In genomic region chr10:41665498-41665897, GRCm38 (mm10) we compare ENCODE assay signal across 26 mouse cellular contexts. TPM values are rescaled to one million over a fixed set of nuclear protein-coding genes. Genes with fewer than 3 reads are reported as not detected.
DNase-seq lines count a peak whose midpoint lies in the region; ATAC-seq and TF ChIP-seq lines count a peak whose summit lies in the region.
"Had no signal": no experiment of that assay in that cellular context is flagged by ENCODE, and none has a peak within 500 bp of the region (broad histone marks: within the 10 kb centered on the region; RNA-seq: fewer than 3 reads in every experiment).

No protein-coding gene starts in this region.

- no peak for TF ChIP-seq POLR2A in MEL (IDR thresholded peaks at IDR 0.05; ENCODE audit: control insufficient read depth in 1 of 2, insufficient read depth in 1 of 2, low read depth in 1 of 2, low read length in 2 of 2, poor library complexity in 1 of 2)

- no peak overlapping the region for H3K4me3 ChIP-seq in MEL (ENCODE audit: control insufficient read depth in 1 of 2, insufficient read depth in 1 of 2, low read depth in 2 of 2, low read length in 2 of 2)
- no peak overlapping the region for H3K4me3 ChIP-seq in hindbrain, embryonic 14.5 days (replicated peaks; ENCODE audit: low read length)
- H3K4me3 ChIP-seq: embryonic facial prominence, embryonic 10.5 days; embryonic facial prominence, embryonic 13.5 days; erythroblast, embryonic 14.5 days; forebrain, embryonic 12.5 days; forebrain, embryonic 15.5 days; heart, embryonic 12.5 days; heart, embryonic 15.5 days; hindbrain, embryonic 15.5 days had no signal

- no peaks in the 10 kb centered on the region for H3K36me3 ChIP-seq in MEL (ENCODE audit: control insufficient read depth in 1 of 2, insufficient read depth in 2 of 2, low read length in 2 of 2)
- H3K36me3 ChIP-seq in splenic B cell, adult 2 months (ENCODE audit: control insufficient read depth, insufficient read depth, low read length, poor library complexity, severe bottlenecking): no peaks in the 10 kb centered on the region
- no peaks in the 10 kb centered on the region for H3K36me3 ChIP-seq in hindbrain, embryonic 14.5 days (replicated peaks; ENCODE audit: control insufficient read depth, insufficient read depth)
- H3K36me3 ChIP-seq: embryonic facial prominence, embryonic 10.5 days; embryonic facial prominence, embryonic 13.5 days; forebrain, embryonic 12.5 days; forebrain, embryonic 15.5 days; heart, embryonic 12.5 days; heart, embryonic 15.5 days; hindbrain, embryonic 15.5 days had no signal

- peak; percentile 16 for DNase-seq in MEL (ENCODE audit: low read depth, low spot score)
- peak; percentile 40 for DNase-seq in splenic B cell, adult 2 months (ENCODE audit: low read depth, low spot score)
- no peak for DNase-seq in hindbrain, embryonic 14.5 days (ENCODE audit: low spot score)
- no peak for DNase-seq in adrenal gland, postnatal 4 days (ENCODE audit: low spot score in 2 of 2)
- no peak for DNase-seq in ovary, postnatal 10 days (ENCODE audit: low spot score)
- DNase-seq: adrenal gland, postnatal 10 days; adrenal gland, postnatal 36 days; cerebellum, adult 11 months; cerebellum, adult 2 months; cerebellum, adult 9-11 months; cerebellum, postnatal 25 days; embryo, embryonic 11 days; gastrocnemius, postnatal 25 days; heart, postnatal 10 days; heart, postnatal 36 days had no signal

- no peaks in the 10 kb centered on the region for H3K79me2 ChIP-seq in MEL (ENCODE audit: control insufficient read depth, insufficient read depth, low read length, poor library complexity)

- no peak overlapping the region for H3K9ac ChIP-seq in MEL (ENCODE audit: control insufficient read depth, low read depth, low read length, poor library complexity, severe bottlenecking)
- H3K9ac ChIP-seq in hindbrain, embryonic 14.5 days: no peak overlapping the region
- H3K9ac ChIP-seq: embryonic facial prominence, embryonic 13.5 days; forebrain, embryonic 12.5 days; forebrain, embryonic 15.5 days; heart, embryonic 12.5 days; heart, embryonic 15.5 days; hindbrain, embryonic 15.5 days had no signal

- TF ChIP-seq CTCF in MEL (IDR thresholded peaks at IDR 0.05 in 2 of 3, conservative IDR thresholded peaks at IDR 0.05 in 1 of 3; ENCODE audit: control insufficient read depth in 1 of 3, insufficient read depth in 1 of 3, low read depth in 2 of 3, low read length in 3 of 3, poor library complexity in 1 of 3, severe bottlenecking in 1 of 3): no peak

- no peak overlapping the region for H3K4me2 ChIP-seq in hindbrain, embryonic 14.5 days (replicated peaks)
- H3K4me2 ChIP-seq: embryonic facial prominence, embryonic 13.5 days; forebrain, embryonic 12.5 days; forebrain, embryonic 15.5 days; heart, embryonic 12.5 days; heart, embryonic 15.5 days; hindbrain, embryonic 15.5 days had no signal

- no peak overlapping the region for H3K27ac ChIP-seq in MEL (ENCODE audit: control insufficient read depth, low read depth, low read length)
- no peak overlapping the region for H3K27ac ChIP-seq in hindbrain, embryonic 14.5 days
- H3K27ac ChIP-seq: embryonic facial prominence, embryonic 10.5 days; embryonic facial prominence, embryonic 13.5 days; forebrain, embryonic 12.5 days; forebrain, embryonic 15.5 days; heart, embryonic 15.5 days; hindbrain, embryonic 15.5 days had no signal

- WGBS in hindbrain, embryonic 14.5 days: 88% methylated on average over 1 of the region's 1 CpGs

- no peak for TF ChIP-seq EP300 in MEL (IDR thresholded peaks at IDR 0.05; ENCODE audit: low read depth in 1 of 2, low read length in 2 of 2)

- peak; percentile 93 for ATAC-seq in granulocyte monocyte progenitor cell, adult 5-6 weeks (replicated peaks; ENCODE audit: poor library complexity, severe bottlenecking)
- ATAC-seq in megakaryocyte progenitor cell, adult 5-6 weeks (replicated peaks; ENCODE audit: poor library complexity): peak; percentile 92
- ATAC-seq in hindbrain, embryonic 14.5 days (ENCODE audit: low FRiP score): no peak
- ATAC-seq: forebrain, embryonic 15.5 days; Patski had no signal

- TF ChIP-seq RAD21 in MEL (IDR thresholded peaks at IDR 0.05; ENCODE audit: low read depth, low read length): no peak

- peaks cover 2 to 5% of the 10 kb centered on the region in 2 experiments; a peak in 2 of 4 replicates for H3K27me3 ChIP-seq in MEL (ENCODE audit: control insufficient read depth in 1 of 2, insufficient read depth in 2 of 2, low read length in 2 of 2)
- H3K27me3 ChIP-seq in splenic B cell, adult 2 months (ENCODE audit: control insufficient read depth, insufficient read depth, low read length, poor library complexity, severe bottlenecking): no peaks in the 10 kb centered on the region
- H3K27me3 ChIP-seq in hindbrain, embryonic 14.5 days (ENCODE audit: control insufficient read depth, insufficient read depth, low read length): no peaks in the 10 kb centered on the region
- H3K27me3 ChIP-seq: embryonic facial prominence, embryonic 13.5 days; forebrain, embryonic 12.5 days; forebrain, embryonic 15.5 days; heart, embryonic 12.5 days; heart, embryonic 15.5 days; hindbrain, embryonic 15.5 days; Patski had no signal

- H3K9me3 ChIP-seq in MEL (replicated peaks; ENCODE audit: insufficient read depth, low read length): no peaks in the 10 kb centered on the region
- H3K9me3 ChIP-seq in hindbrain, embryonic 14.5 days (ENCODE audit: control insufficient read depth, low read length): peaks cover 12% of the 10 kb centered on the region; the same call in 1 of the 2 replicates
- H3K9me3 ChIP-seq: forebrain, embryonic 12.5 days; forebrain, embryonic 15.5 days; heart, embryonic 12.5 days had no signal

- no peaks in the 10 kb centered on the region for H3K4me1 ChIP-seq in MEL (ENCODE audit: control insufficient read depth in 1 of 2, insufficient read depth in 2 of 2, low read length in 2 of 2)
- no peaks in the 10 kb centered on the region for H3K4me1 ChIP-seq in hindbrain, embryonic 14.5 days (replicated peaks; ENCODE audit: control insufficient read depth, insufficient read depth, low read length)
- H3K4me1 ChIP-seq: embryonic facial prominence, embryonic 10.5 days; embryonic facial prominence, embryonic 13.5 days; forebrain, embryonic 12.5 days; forebrain, embryonic 15.5 days; heart, embryonic 12.5 days; heart, embryonic 15.5 days; hindbrain, embryonic 15.5 days had no signal

TF ChIP-seq in MEL, 35 proteins besides CTCF, POLR2A, EP300 and RAD21:
- TF ChIP-seq CHD2 (IDR thresholded peaks at IDR 0.05; ENCODE audit: low read length) (no peak), CHD1 (IDR thresholded peaks at IDR 0.05; ENCODE audit: low read depth, low read length) (no peak), TCF12 (IDR thresholded peaks at IDR 0.05; ENCODE audit: low read depth, low read length) (no peak), E2F4 (IDR thresholded peaks at IDR 0.05; ENCODE audit: borderline replicate concordance, low read depth, low read length) (no peak), TAL1 (IDR thresholded peaks at IDR 0.05; ENCODE audit: low read length) (no peak), ZMIZ1 (IDR thresholded peaks at IDR 0.05; ENCODE audit: low read depth, low read length) (no peak), SMC3 (IDR thresholded peaks at IDR 0.05; ENCODE audit: low read depth, low read length) (no peak), KAT2A (conservative IDR thresholded peaks at IDR 0.05; ENCODE audit: low read depth, low read length) (no peak), ZNF384 (IDR thresholded peaks at IDR 0.05; ENCODE audit: low read depth, low read length) (no peak), MAX (IDR thresholded peaks at IDR 0.05; ENCODE audit: low read length) (no peak), NELFE (IDR thresholded peaks at IDR 0.05; ENCODE audit: low read depth, low read length) (no peak), SIN3A (IDR thresholded peaks at IDR 0.05; ENCODE audit: low read length) (no peak), BHLHE40 (IDR thresholded peaks at IDR 0.05; ENCODE audit: borderline replicate concordance, low read depth, low read length) (no peak)

RNA-seq across cellular contexts. Expression of gene Ccdc162, which starts 50.9 kb away (rescaled TPM):
- total RNA-seq in MEL (2012; rRNA removed): not detected in 2 replicates
- under 1 TPM in 1 of 2 experiments, not detected in 1; 0.06 TPM for polyA plus RNA-seq in MEL (2012; ENCODE audit: insufficient read depth in 1 of 2, insufficient read length in 2 of 2, low read depth in 1 of 2, low replicate concordance in 2 of 2, missing spikeins in 1 of 2)
- 9.7 TPM in 1 of 2 replicates, not detected in the other for total RNA-seq in granulocyte monocyte progenitor cell, adult 5-6 weeks (2014; fragmentation: Nextera tagmentation)
- 0.05 and 0.56 TPM in 2 replicates for total RNA-seq in granulocyte monocyte progenitor cell, adult 5-6 weeks (2017)
- total RNA-seq in megakaryocyte progenitor cell, adult 5-6 weeks (2015): 0.47 and 0.56 TPM in 2 replicates
- total RNA-seq in megakaryocyte progenitor cell, adult 5-6 weeks (2017): 1.2 and 2.1 TPM in 2 replicates
- polyA plus RNA-seq in hindbrain, embryonic 14.5 days (2014; fragmentation: Nextera tagmentation; extraction: Ambion mirVana): 1.0 and 2.7 TPM in 2 replicates
- total RNA-seq in adrenal gland, postnatal 4 days (2021): under 1 TPM; 0.31 to 0.76 TPM
- polyA plus RNA-seq: erythroblast, embryonic 14.5 days had no signal

Comparison
In these comparisons a context has a peak if more than half of its experiments do, and no peak if none do; other contexts are left out.
1. DNase-seq: peak in MEL (single experiment) and splenic B cell, adult 2 months (single experiment); none in hindbrain, embryonic 14.5 days (single experiment), adrenal gland, postnatal 4 days (0 of 2) and ovary, postnatal 10 days (single experiment).